Mouse (Mus musculus): Measurements from ENCODE around the gene Ddx17.

GRCm38 (mm10) chr15:79552566-79552965, 6.0 kb upstream of the Ddx17 start:
- TF ChIP-seq CTCF (IDR thresholded peaks at IDR 0.05; ENCODE audit: borderline replicate concordance, control insufficient read depth, extremely low read depth, insufficient read depth, low read length, poor library complexity) (no peak), POLR2A (IDR thresholded peaks at IDR 0.05; ENCODE audit: control insufficient read depth, extremely low read depth, insufficient read depth, low read length, poor library complexity) (no peak)

All from thymus, adult 2 months (tissue).